Mouse (Mus musculus) hindbrain, embryonic 13.5 days (tissue): ENCODE measurements around the gene Igsf11. TPM values are rescaled to one million over a fixed set of nuclear protein-coding genes. Genes with fewer than 3 reads are reported as not detected.

Experiments used
- ATAC-seq: fragments of 200-750 bp; cut with Nextera tagmentation; 2 replicates; pipeline ENCODE4 v1.8.0; 2017; ENCODE audit warnings: moderate TSS enrichment; ENCODE audit not compliant: low FRiP score
- H3K27ac ChIP-seq: fragments of 300-500 bp; sonication (generic); 2 replicates; pipeline ENCODE4 v1.5.1; 2015; ENCODE audit warnings: inconsistent platforms, mild to moderate bottlenecking, moderate library complexity
- H3K27me3 ChIP-seq: fragments of 300-500 bp; sonication (generic); 2 replicates; pipeline ENCODE4 v1.6.1; 2015; ENCODE audit warnings: mild to moderate bottlenecking, inconsistent platforms
- H3K36me3 ChIP-seq: fragments of 300-500 bp; sonication (generic); 2 replicates; pipeline ENCODE4 v1.6.1; 2015; ENCODE audit warnings: mild to moderate bottlenecking, inconsistent platforms
- H3K4me1 ChIP-seq: fragments of 300-500 bp; sonication (generic); replicated peaks from 2 replicates; pipeline ENCODE4 v1.6.1; 2015; ENCODE audit warnings: inconsistent platforms
- H3K4me2 ChIP-seq: fragments of 300-500 bp; sonication (generic); 2 replicates; pipeline ENCODE4 v1.6.1; 2015; ENCODE audit warnings: inconsistent platforms, mild to moderate bottlenecking, moderate library complexity
- H3K4me3 ChIP-seq: fragments of 300-500 bp; sonication (generic); 2 replicates; pipeline ENCODE4 v1.5.1; 2015; ENCODE audit warnings: mild to moderate bottlenecking, inconsistent platforms
- H3K9ac ChIP-seq: fragments of 300-500 bp; sonication (generic); 2 replicates; pipeline ENCODE4 v1.6.1; 2015; ENCODE audit warnings: mild to moderate bottlenecking, inconsistent platforms
- H3K9me3 ChIP-seq: fragments of 300-500 bp; sonication (generic); 2 replicates; pipeline ENCODE4 v1.6.1; 2016; ENCODE audit warnings: inconsistent platforms
- WGBS: fragments of 180-500 bp; shearing (Covaris S2); methylation state at CpG from one replicate; pipeline ENCODE4 v1.1.7; 2015; 5-methylcytosine and 5-hydroxymethylcytosine counted together
- polyA plus RNA-seq: library from polyadenylated mRNA; unstranded; fragments of >200 nt; fragmentation: Nextera tagmentation; extraction: Ambion mirVana; gene quantifications from 2 replicates; pipeline ENCODE4 v1.2.1, GENCODE M21; 2015

Gene Igsf11
- polyA plus RNA-seq, 1 experiment from 2014 or later: 4.5 TPM

DNA sequence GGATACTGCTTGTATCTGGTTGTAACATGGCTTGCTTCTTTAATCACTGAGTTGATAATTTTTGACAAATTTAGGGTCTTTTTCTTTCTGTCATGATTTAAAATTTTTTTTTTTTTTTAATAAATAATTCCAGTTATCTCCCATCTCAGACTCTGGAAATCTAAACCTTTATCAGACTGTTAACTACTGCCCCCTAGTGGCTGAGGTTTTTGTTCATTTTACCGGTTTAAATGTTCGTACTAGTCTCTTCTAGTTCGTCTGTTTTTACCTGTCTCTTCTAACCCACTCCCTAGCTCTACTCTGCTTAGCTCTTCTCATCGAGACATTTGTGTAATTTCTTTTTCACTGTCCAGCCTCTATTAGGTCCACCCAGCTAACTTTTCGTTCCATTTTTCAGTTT lies 170.1 kb downstream of the Igsf11 start:
- H3K4me2 ChIP-seq: no peak overlapping the region
- H3K4me1 ChIP-seq: 0 out of 2 replicates have a peak, but pooled peaks cover 4% of the 10 kb centered on the region
- no peaks in the 10 kb centered on the region for H3K27me3 ChIP-seq
- H3K9ac ChIP-seq: no peak overlapping the region
- WGBS: 38% methylated on average over 5 of the region's 5 CpGs
- H3K9me3 ChIP-seq: no peaks in the 10 kb centered on the region
- H3K36me3 ChIP-seq: no peaks in the 10 kb centered on the region
- H3K27ac ChIP-seq: no peak overlapping the region
- no peak for ATAC-seq
- no peak overlapping the region for H3K4me3 ChIP-seq

DNA sequence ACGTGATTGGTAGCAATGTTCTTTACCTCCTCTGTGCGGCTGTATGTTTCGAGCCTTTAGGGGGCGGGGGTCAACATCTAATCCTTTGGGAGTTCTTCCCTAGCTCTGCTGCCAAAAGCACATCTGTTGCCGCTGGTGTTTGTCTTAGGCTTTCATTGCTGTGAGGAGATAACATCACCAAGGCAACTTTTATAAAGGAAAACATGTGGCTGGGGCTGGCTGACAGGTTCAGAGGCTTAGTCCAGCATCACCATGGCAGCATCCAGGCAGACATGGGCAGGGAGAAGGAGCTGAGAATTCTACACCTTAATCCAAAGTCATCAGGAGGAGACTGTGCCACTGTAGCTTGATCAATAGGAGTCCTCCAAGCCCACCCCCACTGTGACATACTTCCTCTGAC lies 173.1 kb downstream of the Igsf11 start:
- ATAC-seq: no peak
- no peaks in the 10 kb centered on the region for H3K9me3 ChIP-seq
- no peak overlapping the region for H3K4me3 ChIP-seq
- H3K4me1 ChIP-seq: 0 out of 2 replicates have a peak, but pooled peaks cover 4% of the 10 kb centered on the region
- 58% methylated on average over 5 of the region's 5 CpGs for WGBS
- H3K27me3 ChIP-seq: no peaks in the 10 kb centered on the region
- no peaks in the 10 kb centered on the region for H3K36me3 ChIP-seq
- H3K27ac ChIP-seq: no peak overlapping the region
- H3K4me2 ChIP-seq: no peak overlapping the region
- no peak overlapping the region for H3K9ac ChIP-seq

DNA sequence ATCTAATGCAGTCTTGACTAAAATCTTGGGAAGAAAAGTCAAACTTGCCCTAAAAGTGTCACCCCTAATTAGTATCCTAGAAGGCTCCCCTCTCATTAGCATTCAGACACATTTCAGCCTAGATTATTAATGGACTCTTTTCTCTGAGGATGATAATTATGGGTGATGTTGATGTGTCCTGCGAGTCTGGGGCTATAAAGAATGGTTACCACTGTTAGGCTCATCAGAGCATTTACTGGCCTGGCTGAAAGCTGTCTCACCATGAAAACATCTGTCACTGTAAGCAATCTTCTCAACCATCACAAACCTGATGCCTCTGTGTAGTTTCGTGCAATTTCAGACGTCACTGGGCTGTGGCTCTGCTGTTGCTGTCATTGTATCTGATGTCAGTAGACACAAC lies 179.0 kb downstream of the Igsf11 start:
- no peaks in the 10 kb centered on the region for H3K36me3 ChIP-seq
- H3K4me1 ChIP-seq: peaks cover 6% of the 10 kb centered on the region; the same call in 1 of the 2 replicates
- H3K9ac ChIP-seq: no peak overlapping the region
- WGBS: 37% methylated on average over 3 of the region's 3 CpGs
- H3K27ac ChIP-seq: no peak overlapping the region; the same call in 1 of the 2 replicates
- H3K9me3 ChIP-seq: no peaks in the 10 kb centered on the region
- no peak overlapping the region for H3K4me3 ChIP-seq
- H3K27me3 ChIP-seq: no peaks in the 10 kb centered on the region
- H3K4me2 ChIP-seq: no peak overlapping the region
- no peak for ATAC-seq

Other genes starting within 250 kb of the Igsf11 start
- 5.2 and 6.6 TPM in 2 replicates for gene Arhgap31, start 179.4 kb upstream of the Igsf11 start, polyA plus RNA-seq
- 29.1 and 30.0 TPM in 2 replicates for gene B4galt4, start 150.4 kb upstream of the Igsf11 start, polyA plus RNA-seq
- 0.19 and 0.26 TPM in 2 replicates for gene Upk1b, start 92.3 kb upstream of the Igsf11 start, polyA plus RNA-seq
- gene 4930435E12Rik, start 63.9 kb upstream of the Igsf11 start, polyA plus RNA-seq: not detected in 2 replicates